Mouse (Mus musculus): ENCODE data around the gene Gm5415. TPM values are rescaled to one million over a fixed set of nuclear protein-coding genes. Genes with fewer than 3 reads are reported as not detected.
"Not testable (repeated sequence)": the region's sequence is repeated elsewhere in the genome, so short reads cannot be mapped to it uniquely, and the experiment has no call there.

Gene Gm5415
- polyA plus RNA-seq (2015; fragmentation: Nextera tagmentation; extraction: Ambion mirVana): 0.05 TPM in 1 of 2 replicates, not detected in the other

- ATAC-seq (ENCODE audit: low read depth); H3K9ac ChIP-seq (ENCODE audit: low read length); H3K9me3 ChIP-seq (ENCODE audit: control insufficient read depth, low read length); H3K4me1 ChIP-seq (replicated peaks; ENCODE audit: control insufficient read depth, insufficient read depth, low read length); H3K27me3 ChIP-seq (ENCODE audit: control insufficient read depth, insufficient read depth, low read depth, low read length); H3K4me2 ChIP-seq (ENCODE audit: low read depth, low read length); H3K4me3 ChIP-seq (ENCODE audit: low read length); H3K27ac ChIP-seq (ENCODE audit: low read length); H3K36me3 ChIP-seq (ENCODE audit: control insufficient read depth, insufficient read depth, low read length): not testable (repeated sequence)
- 64% methylated on average over 2 of the region's 7 CpGs for WGBS
Measured at GRCm38 (mm10) chr1:32547194-32547593, at the start of gene Gm5415. Gm5415 (minus strand) TSS chr1:32547294.

- no peak overlapping the region for H3K27ac ChIP-seq (ENCODE audit: low read length)
- no peak overlapping the region for H3K4me3 ChIP-seq (ENCODE audit: low read length)
- WGBS: 75% methylated on average over 2 of the region's 2 CpGs
- H3K4me2 ChIP-seq (ENCODE audit: low read depth, low read length): no peak overlapping the region
- H3K27me3 ChIP-seq (ENCODE audit: control insufficient read depth, insufficient read depth, low read depth, low read length): no peaks in the 10 kb centered on the region
- H3K9me3 ChIP-seq (ENCODE audit: control insufficient read depth, low read length): no peaks in the 10 kb centered on the region
- H3K36me3 ChIP-seq (ENCODE audit: control insufficient read depth, insufficient read depth, low read length): no peaks in the 10 kb centered on the region
- no peaks in the 10 kb centered on the region for H3K4me1 ChIP-seq (replicated peaks; ENCODE audit: control insufficient read depth, insufficient read depth, low read length)
- H3K9ac ChIP-seq (ENCODE audit: low read length): no peak overlapping the region
- ATAC-seq (ENCODE audit: low read depth): no peak
Measured at GRCm38 (mm10) chr1:32568901-32569300, 21.8 kb upstream of the Gm5415 start.

GRCm38 (mm10) chr1:32553925-32554324 is 6.8 kb upstream of the Gm5415 start:
- no peak overlapping the region for H3K4me2 ChIP-seq (ENCODE audit: low read depth, low read length)
- H3K27me3 ChIP-seq (ENCODE audit: control insufficient read depth, insufficient read depth, low read depth, low read length): no peaks in the 10 kb centered on the region
- no peaks in the 10 kb centered on the region for H3K4me1 ChIP-seq (replicated peaks; ENCODE audit: control insufficient read depth, insufficient read depth, low read length)
- WGBS: 55% methylated on average over 4 of the region's 4 CpGs
- H3K9me3 ChIP-seq (ENCODE audit: control insufficient read depth, low read length): no peaks in the 10 kb centered on the region
- H3K9ac ChIP-seq (ENCODE audit: low read length): no peak overlapping the region
- ATAC-seq (ENCODE audit: low read depth): no peak
- H3K4me3 ChIP-seq (ENCODE audit: low read length): no peak overlapping the region
- no peak overlapping the region for H3K27ac ChIP-seq (ENCODE audit: low read length)
- no peaks in the 10 kb centered on the region for H3K36me3 ChIP-seq (ENCODE audit: control insufficient read depth, insufficient read depth, low read length)

- Histone ChIP-seq H3K4me1 (replicated peaks; ENCODE audit: control insufficient read depth, insufficient read depth, low read length) (no peaks in the 10 kb centered on the region), H3K9ac (ENCODE audit: low read length) (no peak overlapping the region), H3K4me2 (ENCODE audit: low read depth, low read length) (no peak overlapping the region), H3K27me3 (ENCODE audit: control insufficient read depth, insufficient read depth, low read depth, low read length) (no peaks in the 10 kb centered on the region), H3K27ac (ENCODE audit: low read length) (no peak overlapping the region), H3K4me3 (ENCODE audit: low read length) (no peak overlapping the region), H3K36me3 (ENCODE audit: control insufficient read depth, insufficient read depth, low read length) (no peaks in the 10 kb centered on the region), H3K9me3 (ENCODE audit: control insufficient read depth, low read length) (no peaks in the 10 kb centered on the region)
- no peak for ATAC-seq (ENCODE audit: low read depth)
- 68% methylated on average over 3 of the region's 3 CpGs for WGBS
Measured at GRCm38 (mm10) chr1:32553459-32553858, 6.4 kb upstream of the Gm5415 start.

- no peak for ATAC-seq (ENCODE audit: low read depth)
- no peaks in the 10 kb centered on the region for H3K9me3 ChIP-seq (ENCODE audit: control insufficient read depth, low read length)
- no peak overlapping the region for H3K4me2 ChIP-seq (ENCODE audit: low read depth, low read length)
- no peaks in the 10 kb centered on the region for H3K4me1 ChIP-seq (replicated peaks; ENCODE audit: control insufficient read depth, insufficient read depth, low read length)
- H3K36me3 ChIP-seq (ENCODE audit: control insufficient read depth, insufficient read depth, low read length): no peaks in the 10 kb centered on the region
- H3K27me3 ChIP-seq (ENCODE audit: control insufficient read depth, insufficient read depth, low read depth, low read length): no peaks in the 10 kb centered on the region
- no peak overlapping the region for H3K4me3 ChIP-seq (ENCODE audit: low read length)
- no peak overlapping the region for H3K27ac ChIP-seq (ENCODE audit: low read length)
- H3K9ac ChIP-seq (ENCODE audit: low read length): no peak overlapping the region
- 91% methylated on average over 6 of the region's 6 CpGs for WGBS
Measured at GRCm38 (mm10) chr1:32503381-32503780, 43.7 kb downstream of the Gm5415 start.
